Mouse (Mus musculus) testis, adult 2 months (tissue): Measurements from ENCODE around the gene Eya3. TPM values are rescaled to one million over a fixed set of nuclear protein-coding genes. Genes with fewer than 3 reads are reported as not detected.

Source experiments
- H3K27ac ChIP-seq: fragments of 200-500 bp; 2 replicates; pipeline ENCODE4 v1.5.1; 2012; ENCODE audit warnings: low read depth, low read length; ENCODE audit not compliant: control insufficient read depth, insufficient read depth
- H3K27me3 ChIP-seq: fragments of 200-500 bp; 2 replicates; pipeline ENCODE4 v1.6.1; 2012; ENCODE audit warnings: mild to moderate bottlenecking, low read length, moderate library complexity; ENCODE audit not compliant: control insufficient read depth, insufficient read depth
- H3K36me3 ChIP-seq: fragments of 200-500 bp; 2 replicates; pipeline ENCODE4 v1.6.1; 2012; ENCODE audit warnings: mild to moderate bottlenecking, low read length; ENCODE audit not compliant: control insufficient read depth, insufficient read depth
- H3K4me1 ChIP-seq: fragments of 200-500 bp; 2 replicates; pipeline ENCODE4 v1.6.1; 2012; ENCODE audit warnings: low read length; ENCODE audit not compliant: control insufficient read depth, insufficient read depth
- H3K4me3 ChIP-seq: fragments of 200-500 bp; 2 replicates; pipeline ENCODE4 v1.5.1; 2012; ENCODE audit warnings: low read depth, mild to moderate bottlenecking, low read length, moderate library complexity, mixed read lengths; ENCODE audit not compliant: control insufficient read depth
- CTCF ChIP-seq: fragments of 200-500 bp; IDR thresholded peaks from 2 replicates; pipeline ENCODE4 v1.5.1; 2012; ENCODE audit warnings: low read depth, mild to moderate bottlenecking, inconsistent platforms, low read length, moderate library complexity; ENCODE audit not compliant: control insufficient read depth, insufficient read depth, insufficient replicate concordance
- POLR2A ChIP-seq: fragments of 200-500 bp; IDR thresholded peaks from 2 replicates; pipeline ENCODE4 v1.6.1; 2012; ENCODE audit warnings: low read depth, mild to moderate bottlenecking, inconsistent platforms, low read length, moderate library complexity; ENCODE audit not compliant: control insufficient read depth
- polyA plus RNA-seq: library from polyadenylated mRNA; depleted of rRNA; stranded (reverse); fragments of >200 nt; gene quantifications from 2 replicates; pipeline ENCODE4 v1.2.3, GENCODE M21; 2012

Gene Eya3
- polyA plus RNA-seq, 1 experiment, result 65.2 TPM

DNA sequence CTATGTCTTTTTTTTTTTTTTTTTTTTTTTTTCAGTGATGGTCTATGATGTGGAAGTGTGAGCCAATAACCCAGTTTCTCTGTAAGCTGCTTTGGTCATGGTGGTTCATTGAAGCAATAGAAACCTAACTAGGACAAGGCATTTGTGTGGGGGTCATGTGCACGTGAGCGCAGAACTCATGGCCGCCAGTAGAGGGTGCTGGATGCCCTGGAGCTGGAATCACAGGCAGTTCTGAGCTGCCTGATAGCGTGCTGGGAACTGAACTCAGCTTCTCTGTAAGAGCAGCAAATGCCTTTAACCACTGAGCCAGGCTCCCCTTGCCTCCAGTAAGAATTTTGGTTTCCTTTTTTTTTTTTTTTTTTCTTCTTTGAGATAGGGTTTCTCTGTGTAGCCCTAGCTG lies 18.7 kb upstream of the Eya3 start:
- H3K27me3 ChIP-seq, result no peaks in the 10 kb centered on the region
- H3K36me3 ChIP-seq, result no peaks in the 10 kb centered on the region
- no peak for TF ChIP-seq POLR2A
- peak; percentile 74; the same call in 1 of the 2 replicates for TF ChIP-seq CTCF
- H3K4me3 ChIP-seq, result no peak overlapping the region
- no peak overlapping the region for H3K27ac ChIP-seq
- no peaks in the 10 kb centered on the region for H3K4me1 ChIP-seq

DNA sequence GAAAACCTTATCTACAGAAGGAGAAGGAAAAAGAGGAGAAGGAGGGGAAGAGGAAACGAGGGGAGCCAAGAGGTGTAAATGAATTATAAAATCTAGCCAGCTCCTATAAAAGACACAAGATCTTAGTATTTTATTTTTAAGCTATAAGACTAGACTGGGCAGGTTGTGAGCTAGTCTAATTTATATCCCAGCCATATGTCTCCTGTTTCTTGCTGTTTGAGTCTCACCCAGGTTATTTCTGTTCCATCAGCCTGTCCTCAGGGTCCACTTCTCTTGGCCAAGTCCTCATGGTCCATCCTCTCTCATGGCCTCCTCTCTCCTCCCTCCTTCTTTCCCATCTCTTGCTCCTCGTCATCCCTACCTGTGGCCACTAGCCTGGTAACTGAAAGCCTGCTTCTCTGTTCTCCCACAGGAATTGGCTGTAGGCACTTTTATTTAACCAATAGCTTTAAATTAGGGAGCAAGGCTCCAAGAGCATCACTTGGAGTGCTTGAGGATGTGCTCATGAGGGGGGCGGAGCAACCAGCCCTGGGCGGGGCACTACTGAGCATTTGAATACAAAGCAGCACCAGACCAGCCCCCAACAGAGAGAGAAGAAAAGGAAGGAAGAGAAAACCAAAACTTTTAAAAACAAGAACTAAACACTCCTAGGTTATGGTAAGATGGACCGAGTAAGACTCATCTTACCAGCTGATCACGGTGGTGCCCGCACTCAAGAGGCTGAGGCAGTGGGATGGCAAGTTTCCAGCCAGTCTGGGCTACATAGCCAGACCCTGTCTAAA lies 17.3 kb upstream of the Eya3 start:
- TF ChIP-seq POLR2A (no peak), CTCF (no peak)

DNA sequence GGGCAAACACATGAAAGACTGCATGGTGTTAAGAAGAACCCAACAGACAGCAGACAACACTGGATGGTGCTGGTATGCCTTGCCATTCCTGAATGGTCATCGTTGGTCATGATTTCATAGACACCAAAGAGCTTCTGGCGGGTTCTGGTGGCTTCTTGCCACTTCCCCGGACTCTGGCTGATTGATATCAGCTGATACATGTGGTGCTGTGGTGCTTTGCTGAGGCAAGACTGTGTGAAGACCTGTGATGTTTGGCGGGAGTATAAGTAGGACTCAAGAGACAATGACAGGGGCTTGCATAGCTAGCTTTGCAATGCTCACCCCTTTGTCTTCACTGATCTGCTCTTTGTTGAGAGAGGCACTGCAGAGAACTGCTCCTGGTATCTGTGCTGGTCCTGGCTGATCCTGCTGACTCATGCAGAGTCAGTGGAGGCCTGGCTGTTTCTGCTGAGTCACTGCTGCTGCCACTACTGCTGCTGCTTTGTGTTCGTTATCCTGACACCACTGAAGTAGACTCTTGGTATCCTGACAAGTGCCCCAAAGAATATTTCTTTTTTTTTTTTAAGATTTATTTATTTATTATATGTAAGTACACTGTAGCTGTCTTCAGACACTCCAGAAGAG lies 14.6 kb upstream of the Eya3 start:
- TF ChIP-seq CTCF, result no peak
- Histone ChIP-seq H3K4me1 (no peaks in the 10 kb centered on the region), H3K36me3 (no peaks in the 10 kb centered on the region), H3K4me3 (no peak overlapping the region), H3K27me3 (no peaks in the 10 kb centered on the region), H3K27ac (no peak overlapping the region)

More for the DNA sequence above, 17.3 kb upstream of the Eya3 start:
- Histone ChIP-seq H3K4me1 (no peaks in the 10 kb centered on the region), H3K36me3 (no peaks in the 10 kb centered on the region), H3K27me3 (no peaks in the 10 kb centered on the region), H3K27ac (no peak overlapping the region), H3K4me3 (no peak overlapping the region)

DNA sequence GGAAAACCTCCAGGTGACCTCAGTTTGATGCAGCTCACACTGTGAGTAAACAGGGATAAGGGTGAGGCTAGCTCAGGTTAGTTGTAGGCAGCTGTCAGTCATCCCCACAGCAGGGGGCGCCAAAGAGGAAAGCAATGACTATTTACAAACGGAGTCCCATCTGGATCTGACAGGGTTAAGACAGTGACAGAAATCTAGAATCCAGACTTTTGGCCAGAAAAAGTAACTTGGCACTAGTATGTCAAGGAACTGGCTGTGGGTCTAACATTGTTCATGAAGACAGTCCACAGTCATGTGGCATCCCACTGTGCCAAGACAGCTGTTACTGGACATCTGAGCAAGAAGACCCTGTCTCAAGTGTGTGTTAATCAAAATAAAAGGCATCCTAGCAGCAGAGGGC lies 10.0 kb upstream of the Eya3 start:
- Histone ChIP-seq H3K4me3 (no peak overlapping the region), H3K27ac (no peak overlapping the region), H3K36me3 (no peaks in the 10 kb centered on the region), H3K27me3 (no peaks in the 10 kb centered on the region), H3K4me1 (no peaks in the 10 kb centered on the region)
- TF ChIP-seq POLR2A (no peak), CTCF (peak; percentile 54; the same call in 1 of the 2 replicates)

DNA sequence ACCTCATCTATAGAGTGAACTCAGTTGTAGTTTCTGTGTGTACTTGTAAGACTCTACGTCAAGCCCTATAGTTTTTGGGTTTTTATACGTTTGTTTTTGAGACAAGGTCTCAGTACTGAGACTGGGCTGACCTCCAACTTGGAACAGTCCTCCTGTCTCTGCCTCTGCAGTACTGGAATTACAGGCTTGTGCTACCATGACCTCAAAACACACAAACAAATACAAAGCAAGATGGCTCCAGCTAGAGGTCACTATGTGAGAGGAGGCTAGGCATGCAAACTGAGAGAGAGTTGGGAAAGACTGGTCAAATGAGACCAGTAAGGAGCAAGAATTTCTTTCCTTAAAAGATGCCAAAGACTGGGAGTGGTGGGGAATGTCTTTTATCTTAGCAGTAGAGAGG lies 2.8 kb upstream of the Eya3 start:
- Histone ChIP-seq H3K4me3 (no peak overlapping the region), H3K4me1 (peaks cover 2% of the 10 kb centered on the region; the same call in 1 of the 2 replicates), H3K27me3 (no peaks in the 10 kb centered on the region), H3K36me3 (no peaks in the 10 kb centered on the region), H3K27ac (no peak overlapping the region)
- TF ChIP-seq POLR2A (no peak), CTCF (no peak)

DNA sequence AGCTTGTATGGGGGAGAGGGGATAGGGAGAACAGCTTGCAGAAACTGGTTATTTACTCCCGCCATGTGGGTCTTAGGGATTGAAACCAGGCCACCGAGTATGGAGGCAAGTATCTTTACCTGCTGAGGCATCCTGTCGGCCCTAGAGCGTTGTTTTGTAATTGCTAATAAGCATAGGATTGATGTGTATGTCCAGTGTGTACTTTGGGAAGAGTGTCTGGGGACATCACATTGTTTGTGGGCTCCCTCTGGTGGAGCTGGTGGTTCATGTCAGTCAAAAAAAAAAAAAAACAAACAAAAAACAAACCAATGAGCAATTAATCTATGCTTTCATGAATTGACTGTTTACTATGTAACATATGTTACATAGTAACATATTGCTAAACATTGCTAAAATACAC lies 2.2 kb upstream of the Eya3 start:
- Histone ChIP-seq H3K27me3 (no peaks in the 10 kb centered on the region), H3K36me3 (no peaks in the 10 kb centered on the region), H3K27ac (no peak overlapping the region), H3K4me1 (peaks cover 2% of the 10 kb centered on the region; the same call in 1 of the 2 replicates), H3K4me3 (no peak overlapping the region)
- TF ChIP-seq CTCF (no peak), POLR2A (no peak)

DNA sequence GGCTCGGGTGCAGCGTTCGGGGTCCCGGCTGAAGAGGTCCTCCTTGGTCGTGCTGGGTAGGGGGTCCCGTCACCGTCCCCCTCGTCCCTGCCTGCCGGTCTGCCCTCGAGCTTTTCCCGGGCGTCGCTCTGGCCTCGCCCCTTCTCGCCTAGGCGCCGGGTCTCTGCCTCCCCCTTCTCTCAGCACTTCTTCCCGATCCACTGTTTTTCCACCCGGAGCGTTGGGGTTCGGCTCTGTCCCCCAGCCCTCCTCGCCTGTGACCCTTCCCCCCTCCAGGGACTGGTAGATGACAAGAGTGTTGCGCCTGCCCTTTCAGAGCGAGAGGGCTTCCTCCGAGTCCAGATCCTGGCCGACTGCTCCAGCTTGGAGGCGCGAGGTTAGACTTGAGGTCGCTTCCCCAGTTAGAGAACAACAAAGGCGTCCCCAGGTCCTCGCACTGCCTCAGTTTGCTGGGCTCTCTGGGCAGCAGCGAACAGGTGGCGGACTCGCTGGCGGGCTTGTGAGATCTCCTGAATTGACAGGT lies 465 bp downstream of the Eya3 start:
- peak overlapping the region; percentile 98 for H3K4me3 ChIP-seq
- peak overlapping the region; percentile 92 for H3K27ac ChIP-seq
- no peaks in the 10 kb centered on the region for H3K36me3 ChIP-seq
- TF ChIP-seq CTCF, result no peak
- no peak for TF ChIP-seq POLR2A
- no peaks in the 10 kb centered on the region for H3K27me3 ChIP-seq
- H3K4me1 ChIP-seq, result peaks cover 2% of the 10 kb centered on the region; the same call in 1 of the 2 replicates
